Mouse (Mus musculus): ENCODE measurements around the gene Tekt5.

Tekt5 gene

GRCm38 (mm10) chr16:10336454-10337421 lies 58.6 kb downstream of the Tekt5 start:
- peak; percentile 33 for DNase-seq (ENCODE audit: low spot score)

- no peak for DNase-seq (ENCODE audit: low spot score)
These were observed 59.3 kb downstream of the Tekt5 start for GRCm38 (mm10) chr16:10335953-10336352.

GRCm38 (mm10) chr16:10332732-10333131 lies 62.6 kb downstream of the Tekt5 start:
- DNase-seq (ENCODE audit: low spot score) = no peak

GRCm38 (mm10) chr16:10330586-10331495 lies 64.4 kb downstream of the Tekt5 start:
- no peak for DNase-seq (ENCODE audit: low spot score)

GRCm38 (mm10) chr16:10327563-10328333 lies 67.5 kb downstream of the Tekt5 start:
- no peak for DNase-seq (ENCODE audit: low spot score)

GRCm38 (mm10) chr16:10319914-10320569 lies 75.2 kb downstream of the Tekt5 start:
- DNase-seq (ENCODE audit: low spot score) = no peak

GRCm38 (mm10) chr16:10317197-10317544 lies 78.1 kb downstream of the Tekt5 start:
- DNase-seq (ENCODE audit: low spot score) = no peak

- DNase-seq (ENCODE audit: low spot score) = no peak
These were observed 78.6 kb downstream of the Tekt5 start for GRCm38 (mm10) chr16:10316493-10317196.

- DNase-seq (ENCODE audit: low spot score) = no peak
These were observed 81.6 kb downstream of the Tekt5 start, which contains the start of gene Emp2 for GRCm38 (mm10) chr16:10313646-10314088. Gene Emp2 (minus strand): TSS chr16:10313968.

- no peak for DNase-seq (ENCODE audit: low spot score)
These were observed 82.1 kb downstream of the Tekt5 start for GRCm38 (mm10) chr16:10313226-10313625.

GRCm38 (mm10) chr16:10311989-10312388 lies 83.3 kb downstream of the Tekt5 start:
- no peak for DNase-seq (ENCODE audit: low spot score)

- DNase-seq (ENCODE audit: low spot score) = no peak
These were observed 84.2 kb downstream of the Tekt5 start for GRCm38 (mm10) chr16:10311086-10311485.

- no peak for DNase-seq (ENCODE audit: low spot score)
These were observed 84.8 kb downstream of the Tekt5 start for GRCm38 (mm10) chr16:10310507-10310906.

Measured in layer of hippocampus, adult 11-12 months (tissue).